Mouse (Mus musculus) CH12.LX (cell line): Measurements from ENCODE around the gene Snrpd2. TPM values are rescaled to one million over a fixed set of nuclear protein-coding genes. Genes with fewer than 3 reads are reported as not detected.

Experiments used
- DNase-seq: peaks from one replicate; pipeline ENCODE4 v3.0.0-alpha.2; 2013; ENCODE audit errors: extremely low read depth
- H3K27ac ChIP-seq: 2 replicates; pipeline ENCODE4 v1.5.1; 2012; ENCODE audit warnings: low read depth, mild to moderate bottlenecking, control low read depth, moderate library complexity; ENCODE audit not compliant: insufficient read depth
- H3K27me3 ChIP-seq: replicated peaks from 2 replicates; pipeline ENCODE3; 2012; ENCODE audit warnings: inconsistent platforms
- H3K36me3 ChIP-seq, 2 experiments: replicated peaks in 1 of 2; 2 replicates each; pipeline versions ENCODE3 to v1.6.1; 2012; ENCODE audit warnings: inconsistent platforms in 1 of 2, low read length in 1 of 2, mild to moderate bottlenecking in 1 of 2, mixed read lengths in 1 of 2, moderate library complexity in 1 of 2; ENCODE audit not compliant: control insufficient read depth in 1 of 2, insufficient read depth in 1 of 2
- H3K4me1 ChIP-seq, 2 experiments: 2 replicates each; pipeline ENCODE4 v1.6.1; 2012; ENCODE audit warnings: inconsistent platforms in 1 of 2, moderate library complexity in 1 of 2; ENCODE audit not compliant: insufficient read depth in 2 of 2, control insufficient read depth in 1 of 2
- H3K4me2 ChIP-seq: 2 replicates; pipeline ENCODE4 v1.6.1; 2012; ENCODE audit warnings: low read depth, mild to moderate bottlenecking, control low read depth; ENCODE audit not compliant: poor library complexity, insufficient read depth, severe bottlenecking
- H3K4me3 ChIP-seq, 3 experiments: fragments of 150-350 bp in 1 of 3; sonication (generic) in 1 of 3; replicated peaks in 1 of 3; 2 replicates each; pipeline versions ENCODE3 to v1.5.1; 2011 to 2012; ENCODE audit warnings: low read depth in 2 of 3, low read length in 2 of 3, mild to moderate bottlenecking in 2 of 3, moderate library complexity in 2 of 3, control low read depth in 1 of 3, improper control_type of control experiment in 1 of 3, inconsistent platforms in 1 of 3, mixed read lengths in 1 of 3; ENCODE audit not compliant: poor library complexity in 1 of 3
- H3K79me2 ChIP-seq: replicated peaks from 2 replicates; pipeline ENCODE4 v1.6.1; 2012; ENCODE audit warnings: mild to moderate bottlenecking, moderate library complexity; ENCODE audit not compliant: control insufficient read depth, poor library complexity, insufficient read depth, severe bottlenecking; ENCODE audit errors: extremely low read depth
- H3K9ac ChIP-seq: 2 replicates; pipeline ENCODE4 v1.6.1; 2012; ENCODE audit warnings: low read depth, mild to moderate bottlenecking, control low read depth, moderate library complexity; ENCODE audit not compliant: insufficient read depth
- H3K9me3 ChIP-seq: replicated peaks from 2 replicates; pipeline ENCODE3; 2012; ENCODE audit warnings: low read length, inconsistent platforms, mixed read lengths
- BHLHE40 ChIP-seq: IDR thresholded peaks from 2 replicates; pipeline ENCODE4 v1.6.1; 2011; ENCODE audit warnings: mild to moderate bottlenecking, low read depth, low read length, improper control_type of control experiment
- CHD2 ChIP-seq: IDR thresholded peaks from 2 replicates; pipeline ENCODE4 v1.6.1; 2011; ENCODE audit warnings: low read length, improper control_type of control experiment
- CTCF ChIP-seq, 2 experiments: IDR thresholded peaks in 1 of 2; conservative IDR thresholded peaks in 1 of 2; 2 replicates each; pipeline ENCODE4 v1.5.1; 2011 to 2012; ENCODE audit warnings: low read depth in 2 of 2, low read length in 2 of 2, improper control_type of control experiment in 1 of 2, inconsistent platforms in 1 of 2, mild to moderate bottlenecking in 1 of 2, moderate library complexity in 1 of 2
- ELF1 ChIP-seq: IDR thresholded peaks from 2 replicates; pipeline ENCODE4 v1.6.1; 2014; ENCODE audit warnings: low read depth, mild to moderate bottlenecking, inconsistent platforms, low read length, improper control_type of control experiment
- EP300 ChIP-seq: IDR thresholded peaks from 2 replicates; pipeline ENCODE4 v1.6.1; 2011; ENCODE audit warnings: low read length, improper control_type of control experiment
- GABPA ChIP-seq: IDR thresholded peaks from 2 replicates; pipeline ENCODE4 v1.6.1; 2012; ENCODE audit warnings: low read depth, low read length, improper control_type of control experiment, inconsistent platforms; ENCODE audit not compliant: insufficient replicate concordance
- HCFC1 ChIP-seq: IDR thresholded peaks from 2 replicates; pipeline ENCODE4 v1.6.1; 2012; ENCODE audit warnings: low read depth, mild to moderate bottlenecking, inconsistent platforms, low read length, improper control_type of control experiment
- IRF4 ChIP-seq: IDR thresholded peaks from 2 replicates; pipeline ENCODE4 v1.6.1; 2014; ENCODE audit warnings: low read depth, mild to moderate bottlenecking, inconsistent platforms, low read length, improper control_type of control experiment
- JUN ChIP-seq: IDR thresholded peaks from 2 replicates; pipeline ENCODE4 v1.6.1; 2011; ENCODE audit warnings: low read depth, mild to moderate bottlenecking, low read length, improper control_type of control experiment, moderate library complexity; ENCODE audit not compliant: insufficient read depth
- JUND ChIP-seq: conservative IDR thresholded peaks from 2 replicates; pipeline ENCODE4 v1.6.1; 2011; ENCODE audit warnings: low read depth, low read length, improper control_type of control experiment
- KAT2A ChIP-seq: IDR thresholded peaks from 2 replicates; pipeline ENCODE4 v1.6.1; 2012; ENCODE audit warnings: low read length, improper control_type of control experiment, inconsistent platforms; ENCODE audit not compliant: insufficient replicate concordance
- MAFK ChIP-seq: IDR thresholded peaks from 2 replicates; pipeline ENCODE4 v1.6.1; 2011; ENCODE audit warnings: low read length, improper control_type of control experiment; ENCODE audit not compliant: insufficient replicate concordance
- MAX ChIP-seq: IDR thresholded peaks from 2 replicates; pipeline ENCODE4 v1.6.1; 2011; ENCODE audit warnings: low read length, improper control_type of control experiment
- MEF2A ChIP-seq: IDR thresholded peaks from 2 replicates; pipeline ENCODE4 v1.6.1; 2014; ENCODE audit warnings: low read depth, mild to moderate bottlenecking, inconsistent platforms, low read length, improper control_type of control experiment, borderline replicate concordance
- MYC ChIP-seq: IDR thresholded peaks from 2 replicates; pipeline ENCODE4 v1.6.1; 2011; ENCODE audit warnings: low read depth, mild to moderate bottlenecking, improper control_type of control experiment, low read length
- NELFE ChIP-seq: IDR thresholded peaks from 2 replicates; pipeline ENCODE4 v1.6.1; 2011; ENCODE audit warnings: low read depth, low read length, improper control_type of control experiment
- NRF1 ChIP-seq: IDR thresholded peaks from 2 replicates; pipeline ENCODE4 v1.6.1; 2014; ENCODE audit warnings: low read depth, mild to moderate bottlenecking, inconsistent platforms, low read length, improper control_type of control experiment, moderate library complexity
- POLR2AphosphoS2 ChIP-seq: IDR thresholded peaks from 2 replicates; pipeline ENCODE4 v1.6.1; 2011; ENCODE audit warnings: low read depth, low read length, improper control_type of control experiment
- RCOR1 ChIP-seq: conservative IDR thresholded peaks from 2 replicates; pipeline ENCODE4 v1.6.1; 2012; ENCODE audit warnings: low read depth, mild to moderate bottlenecking, inconsistent platforms, low read length, improper control_type of control experiment
- SIN3A ChIP-seq: IDR thresholded peaks from 2 replicates; pipeline ENCODE4 v1.6.1; 2012; ENCODE audit warnings: low read length, improper control_type of control experiment, inconsistent platforms
- TBP ChIP-seq: conservative IDR thresholded peaks from 2 replicates; pipeline ENCODE4 v1.6.1; 2011; ENCODE audit warnings: low read depth, low read length, improper control_type of control experiment
- USF1 ChIP-seq: IDR thresholded peaks from 2 replicates; pipeline ENCODE4 v1.6.1; 2014; ENCODE audit warnings: low read depth, mild to moderate bottlenecking, inconsistent platforms, low read length, improper control_type of control experiment
- USF2 ChIP-seq: conservative IDR thresholded peaks from 2 replicates; pipeline ENCODE4 v1.6.1; 2011; ENCODE audit warnings: low read depth, low read length, improper control_type of control experiment
- ZNF384 ChIP-seq: IDR thresholded peaks from 2 replicates; pipeline ENCODE4 v1.6.1; 2012; ENCODE audit warnings: low read depth, low read length, improper control_type of control experiment, inconsistent platforms
- dilution Hi-C: fragments of 300-500 bp; cut with MboI; formaldehyde crosslinking; loops from 2 replicates; pipeline ENCODE4 v1.14.3; 2020; ENCODE audit warnings: low sequenced_read_pairs; ENCODE audit not compliant: extremely low pct_unique_long_range_greater_than_20kb, extremely low pct_ligation_motif_present
- in situ Hi-C: fragments of 300-500 bp; cut with MboI; formaldehyde crosslinking; loops from 3 replicates; pipeline ENCODE4 v1.14.3; 2019; ENCODE audit warnings: low sequenced_read_pairs, low pct_ligation_motif_present, low pct_unique_long_range_greater_than_20kb, mixed read lengths
- polyA plus RNA-seq: library from polyadenylated mRNA; unstranded; fragments of >175 nt; gene quantifications from 2 replicates; pipeline ENCODE4 v1.2.1, GENCODE M21; 2012; ENCODE audit warnings: low read depth; ENCODE audit not compliant: insufficient read length
- total RNA-seq, 2 experiments: library from RNA; depleted of rRNA; stranded (reverse); fragments of 300-350 nt in 1 of 2; fragments of >200 nt in 1 of 2; gene quantifications; 2 replicates each; pipeline ENCODE4 v1.2.3; 2012 to 2014

Gene Snrpd2
- total and polyA plus RNA-seq, 3 experiments = 177 to 348 (median 213) TPM

DNA sequence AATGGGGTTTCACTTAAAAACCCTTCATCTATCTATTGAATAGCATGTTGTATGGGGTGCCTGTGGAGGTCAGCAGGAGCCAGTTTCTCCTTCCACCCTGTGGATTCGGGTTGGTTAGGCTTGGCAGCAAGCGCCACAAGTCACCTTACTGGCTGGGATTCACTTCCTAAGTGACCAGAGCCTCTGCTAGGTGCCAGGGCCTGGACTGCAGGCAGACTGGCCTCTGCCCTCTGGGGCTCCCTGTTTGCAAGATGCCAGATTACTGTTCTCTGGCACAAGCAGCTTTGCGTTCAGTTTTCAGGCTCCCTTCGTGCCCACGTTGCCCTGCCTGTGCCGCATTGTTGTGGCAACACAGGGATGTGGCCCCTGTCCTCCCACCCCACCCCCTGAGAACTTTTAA, 24.8 kb upstream of the Snrpd2 start:
- Histone ChIP-seq H3K4me1 (peaks cover 9 to 16% of the 10 kb centered on the region in 2 experiments; a peak in 3 of 4 replicates), H3K9me3 (no peaks in the 10 kb centered on the region), H3K4me3 (no peak overlapping the region), H3K4me2 (no peak overlapping the region), H3K36me3 (peaks cover 16 to 55% of the 10 kb centered on the region in 2 experiments), H3K27me3 (no peaks in the 10 kb centered on the region), H3K9ac (no peak overlapping the region), H3K27ac (no peak overlapping the region), H3K79me2 (peaks cover 21% of the 10 kb centered on the region)
- in situ Hi-C loops (no loop called here), dilution Hi-C loops (no loop called here)
- TF ChIP-seq ELF1 (no peak), CHD2 (no peak), KAT2A (no peak), RCOR1 (no peak), USF1 (no peak), IRF4 (no peak), SIN3A (no peak), MYC (no peak), NRF1 (no peak), POLR2AphosphoS2 (no peak), NELFE (no peak), MAX (no peak), MAFK (no peak), ZNF384 (no peak), MEF2A (no peak), TBP (no peak), GABPA (no peak)
- DNase-seq = no peak

DNA sequence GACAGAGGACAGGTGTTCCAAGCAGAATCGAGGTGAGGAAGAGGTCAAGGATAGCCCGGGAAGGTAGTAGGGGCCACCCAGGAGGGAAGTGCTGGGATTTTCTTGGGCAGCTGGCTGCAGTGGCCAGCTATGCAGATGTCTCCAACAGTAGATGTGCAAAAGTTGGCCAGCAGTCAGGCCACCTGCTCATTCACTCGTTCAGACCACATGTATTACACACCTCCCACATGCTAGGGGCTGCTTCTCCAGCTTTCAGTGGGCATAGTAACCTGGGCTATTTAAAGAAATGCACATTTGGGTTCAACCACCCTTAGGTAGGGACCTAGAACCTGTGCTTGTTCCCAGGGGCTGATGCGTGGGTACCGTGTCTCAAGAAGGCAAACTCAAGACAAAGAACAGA, 21.8 kb upstream of the Snrpd2 start:
- Histone ChIP-seq H3K9me3 (no peaks in the 10 kb centered on the region), H3K79me2 (peaks cover 9% of the 10 kb centered on the region), H3K9ac (no peak overlapping the region), H3K27ac (no peak overlapping the region), H3K36me3 (peaks cover 16 to 59% of the 10 kb centered on the region in 2 experiments), H3K4me2 (no peak overlapping the region), H3K27me3 (no peaks in the 10 kb centered on the region), H3K4me1 (peaks cover 0 to 16% of the 10 kb centered on the region in 2 experiments; a peak in 2 of 4 replicates), H3K4me3 (no peak overlapping the region)
- TF ChIP-seq JUND (no peak), USF2 (no peak), NRF1 (no peak), IRF4 (no peak), USF1 (no peak), HCFC1 (no peak), SIN3A (no peak), JUN (no peak), POLR2AphosphoS2 (no peak), EP300 (no peak), MAX (no peak), BHLHE40 (no peak), CTCF (conservative IDR thresholded peaks at IDR 0.05 in 1 of 2, IDR thresholded peaks at IDR 0.05 in 1 of 2; ENCODE audit: low read depth in 2 of 2, low read length in 2 of 2) (no peak)
- dilution Hi-C loops = no loop called here
- in situ Hi-C loops = no loop called here
- DNase-seq = no peak
